Comparison of ENCODE assay signal across 8 mouse cellular contexts in genomic region chr7:80191455-80191854, GRCm38 (mm10). TPM values are rescaled to one million over a fixed set of nuclear protein-coding genes. Genes with fewer than 3 reads are reported as not detected.
DNase-seq lines count a peak whose midpoint lies in the region; ATAC-seq and TF ChIP-seq lines count a peak whose summit lies in the region.

No protein-coding gene starts in this region.

- peak overlapping the region; percentile 71 for H3K27ac ChIP-seq in ES-E14 (ENCODE audit: insufficient read depth, low read depth, low read length, poor library complexity, severe bottlenecking)
- peak overlapping the region; percentile 98 for H3K27ac ChIP-seq in thymus, adult 2 months (ENCODE audit: control insufficient read depth, insufficient read depth, low read length)

- ATAC-seq in granulocyte monocyte progenitor cell, adult 5-6 weeks (replicated peaks; ENCODE audit: poor library complexity, severe bottlenecking): peak; percentile 88
- ATAC-seq in megakaryocyte progenitor cell, adult 5-6 weeks (replicated peaks; ENCODE audit: poor library complexity): peak; percentile 75
- ATAC-seq in CD4-positive, CD25-positive, alpha-beta regulatory T cell, adult 4 months: no peak

- no peak for TF ChIP-seq CTCF in thymus, adult 2 months (IDR thresholded peaks at IDR 0.05; ENCODE audit: borderline replicate concordance, control insufficient read depth, extremely low read depth, insufficient read depth, low read length, poor library complexity)

- no peaks in the 10 kb centered on the region for H3K27me3 ChIP-seq in thymus, adult 2 months (ENCODE audit: control insufficient read depth, insufficient read depth, low read length)

- H3K9me3 ChIP-seq in ES-E14 (ENCODE audit: control insufficient read depth, insufficient read depth, low read depth, low read length): no peaks in the 10 kb centered on the region

- H3K4me3 ChIP-seq in ES-E14 (ENCODE audit: insufficient read depth in 1 of 2, low read depth in 1 of 2, low read length in 2 of 2, poor library complexity in 1 of 2, severe bottlenecking in 1 of 2): no peak overlapping the region; a peak in 1 of 4 replicates
- no peak overlapping the region for H3K4me3 ChIP-seq in thymus, adult 2 months (ENCODE audit: control insufficient read depth, insufficient read depth, low read length)

- peaks cover 17 to 30% of the 10 kb centered on the region in 2 experiments for H3K4me1 ChIP-seq in ES-E14 (ENCODE audit: control insufficient read depth in 2 of 2, insufficient read depth in 2 of 2, low read length in 2 of 2, poor library complexity in 1 of 2)
- peaks cover 62% of the 10 kb centered on the region for H3K4me1 ChIP-seq in thymus, adult 2 months (replicated peaks; ENCODE audit: control insufficient read depth, insufficient read depth, low read length)

- no peak for TF ChIP-seq POLR2A in thymus, adult 2 months (IDR thresholded peaks at IDR 0.05; ENCODE audit: control insufficient read depth, extremely low read depth, insufficient read depth, low read length, poor library complexity)

- 24% methylated on average over 5 of the region's 5 CpGs for WGBS in thymus, adult 2 months

- H3K36me3 ChIP-seq in ES-E14 (ENCODE audit: control insufficient read depth, insufficient read depth, low read length, poor library complexity, severe bottlenecking): no peaks in the 10 kb centered on the region
- H3K36me3 ChIP-seq in thymus, adult 2 months (ENCODE audit: control insufficient read depth, insufficient read depth, low read length): no peaks in the 10 kb centered on the region

- in situ Hi-C loops in ES-E14 (cut with MboI; ENCODE audit: low sequenced_read_pairs in 2 of 2, unreplicated experiment in 2 of 2): no loop called here

- no peak overlapping the region; the same call in 1 of the 2 replicates for H3K9ac ChIP-seq in ES-E14 (ENCODE audit: insufficient read depth, low read depth, low read length, poor library complexity, severe bottlenecking)

- peak; percentile 35 for DNase-seq in 416B (ENCODE audit: low read depth)
- DNase-seq in ES-E14 (ENCODE audit: low read depth, low spot score): no peak
- peak; percentile 65 to 69 for DNase-seq in kidney, postnatal 36 days
- no peak for DNase-seq in thymus, adult 2 months
- no peak for DNase-seq in left cerebral cortex, adult 18-20 months (ENCODE audit: low spot score in 2 of 2)

TF ChIP-seq in ES-E14, 5 proteins besides CTCF, POLR2A, EP300 and RAD21:
- TF ChIP-seq MAFK (IDR thresholded peaks at IDR 0.05; ENCODE audit: insufficient read depth, low read depth, low read length) (no peak), ZC3H11A (IDR thresholded peaks at IDR 0.05; ENCODE audit: borderline replicate concordance, low read depth, low read length) (no peak), HCFC1 (IDR thresholded peaks at IDR 0.05; ENCODE audit: borderline replicate concordance, insufficient read depth, low read length) (no peak), CHD2 (IDR thresholded peaks at IDR 0.05; ENCODE audit: low read depth, low read length) (no peak), ZNF384 (IDR thresholded peaks at IDR 0.05; ENCODE audit: low read depth, low read length) (no peak)
TF ChIP-seq in ES-E14: peak in this region for 0.

RNA-seq across cellular contexts. Expression of gene Sema4b, which starts 4.8 kb away (rescaled TPM):
- total RNA-seq in ES-E14 (2012; rRNA removed): 50.1 and 106 TPM in 2 replicates
- 6.2 and 6.6 TPM in 2 replicates for total RNA-seq in granulocyte monocyte progenitor cell, adult 5-6 weeks (2014; fragmentation: Nextera tagmentation)
- 3.6 and 4.4 TPM in 2 replicates for total RNA-seq in granulocyte monocyte progenitor cell, adult 5-6 weeks (2017)
- 6.6 and 7.7 TPM in 2 replicates for total RNA-seq in megakaryocyte progenitor cell, adult 5-6 weeks (2015)
- 5.3 and 8.1 TPM in 2 replicates for total RNA-seq in megakaryocyte progenitor cell, adult 5-6 weeks (2017)
- polyA plus RNA-seq in thymus, adult 2 months (2012; rRNA removed): 37.4 and 44.1 TPM in 2 replicates
- 10 to 100 TPM; 17.7 to 18.0 TPM for total RNA-seq in left cerebral cortex, adult 18-20 months (2021)
- polyA plus RNA-seq in CD4-positive, CD25-positive, alpha-beta regulatory T cell, adult 4 months (2017; shearing (Covaris generic)): 10 to 100 TPM; 19.2 to 26.0 TPM

RNA-seq across cellular contexts. Expression of gene Cib1, which starts 41.2 kb away (rescaled TPM):
- 52.6 and 59.7 TPM in 2 replicates for total RNA-seq in ES-E14 (2012; rRNA removed)
- 45.3 and 77.8 TPM in 2 replicates for total RNA-seq in granulocyte monocyte progenitor cell, adult 5-6 weeks (2014; fragmentation: Nextera tagmentation)
- 25.0 and 67.5 TPM in 2 replicates for total RNA-seq in granulocyte monocyte progenitor cell, adult 5-6 weeks (2017)
- total RNA-seq in megakaryocyte progenitor cell, adult 5-6 weeks (2015): 65.0 and 67.2 TPM in 2 replicates
- total RNA-seq in megakaryocyte progenitor cell, adult 5-6 weeks (2017): 32.7 and 43.8 TPM in 2 replicates
- polyA plus RNA-seq in thymus, adult 2 months (2012; rRNA removed): 152 and 192 TPM in 2 replicates
- 10 to 100 TPM; 20.4 to 24.3 TPM for total RNA-seq in left cerebral cortex, adult 18-20 months (2021)
- 10 to 100 TPM; 86.5 to 98.1 TPM for polyA plus RNA-seq in CD4-positive, CD25-positive, alpha-beta regulatory T cell, adult 4 months (2017; shearing (Covaris generic))

RNA-seq across cellular contexts. Expression of gene Gdpgp1, which starts 41.2 kb away (rescaled TPM):
- 4.4 and 4.5 TPM in 2 replicates for total RNA-seq in ES-E14 (2012; rRNA removed)
- 4.5 and 10.0 TPM in 2 replicates for total RNA-seq in granulocyte monocyte progenitor cell, adult 5-6 weeks (2014; fragmentation: Nextera tagmentation)
- total RNA-seq in granulocyte monocyte progenitor cell, adult 5-6 weeks (2017): 1.9 and 3.0 TPM in 2 replicates
- total RNA-seq in megakaryocyte progenitor cell, adult 5-6 weeks (2015): 7.1 TPM in 2 replicates
- 2.0 and 2.4 TPM in 2 replicates for total RNA-seq in megakaryocyte progenitor cell, adult 5-6 weeks (2017)
- 5.3 and 5.4 TPM in 2 replicates for polyA plus RNA-seq in thymus, adult 2 months (2012; rRNA removed)
- 1 to 10 TPM; 5.3 to 6.4 TPM for total RNA-seq in left cerebral cortex, adult 18-20 months (2021)
- polyA plus RNA-seq in CD4-positive, CD25-positive, alpha-beta regulatory T cell, adult 4 months (2017; shearing (Covaris generic)): 10 to 100 TPM in 1 of 2 experiments, 1 to 10 TPM in 1; 8.4 to 11.4 TPM

RNA-seq across cellular contexts. Expression of gene Ttll13, which starts 54.7 kb away (rescaled TPM):
- total RNA-seq in ES-E14 (2012; rRNA removed): 1.4 and 2.8 TPM in 2 replicates
- 0.36 TPM in 1 of 2 replicates, not detected in the other for total RNA-seq in granulocyte monocyte progenitor cell, adult 5-6 weeks (2014; fragmentation: Nextera tagmentation)
- total RNA-seq in granulocyte monocyte progenitor cell, adult 5-6 weeks (2017): not detected in 2 replicates
- 1.5 TPM in 1 of 2 replicates, not detected in the other for total RNA-seq in megakaryocyte progenitor cell, adult 5-6 weeks (2015)
- not detected in 2 replicates for total RNA-seq in megakaryocyte progenitor cell, adult 5-6 weeks (2017)
- polyA plus RNA-seq in thymus, adult 2 months (2012; rRNA removed): 0.54 and 0.62 TPM in 2 replicates
- total RNA-seq in left cerebral cortex, adult 18-20 months (2021): 1 to 10 TPM; 1.9 to 3.0 TPM
- polyA plus RNA-seq in CD4-positive, CD25-positive, alpha-beta regulatory T cell, adult 4 months (2017; shearing (Covaris generic)): under 1 TPM in 1 of 2 experiments, not detected in 1; 0.94 TPM

Comparison
In these comparisons a context has a peak if more than half of its experiments do, and no peak if none do; other contexts are left out.
1. DNase-seq: peak in 416B (single experiment) and kidney, postnatal 36 days (2 of 2); none in ES-E14 (single experiment), thymus, adult 2 months (single experiment) and left cerebral cortex, adult 18-20 months (0 of 2).